Mouse (Mus musculus) adrenal gland, postnatal 25 days (tissue): ENCODE measurements at regions not wholly inside any gene's neighbourhood (a gene's known extent, or its start where the extent isn't known, plus 50 kb on each side); places are given as distances from the start of the nearest gene placed in this dataset.

Experiments
- DNase-seq: peaks from one replicate; pipeline ENCODE4 v3.0.0; 2021; ENCODE audit warnings: mixed read lengths

DNA sequence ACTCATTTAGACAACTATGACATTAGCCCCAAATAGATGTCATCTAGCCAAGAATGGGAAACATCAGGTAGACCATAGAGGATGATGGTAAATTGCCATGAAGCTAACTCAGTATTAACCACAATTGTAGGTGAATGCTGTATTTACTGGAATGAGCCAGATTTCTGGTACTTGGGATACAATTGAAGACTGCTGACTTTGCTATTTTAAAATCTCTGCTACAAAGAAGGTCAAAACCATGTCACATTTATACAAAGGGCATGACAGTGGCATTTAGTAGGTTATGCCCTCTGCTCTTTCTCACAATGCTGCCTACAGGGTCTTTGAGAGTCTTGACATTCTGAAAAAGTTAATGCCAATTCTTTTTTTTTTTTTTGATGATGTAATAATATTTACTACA lies 178.8 kb upstream of the 4930583I09Rik start:
- no peak for DNase-seq

GRCm38 (mm10) chr17:65000626-65001135 lies 164.8 kb upstream of the 4930583I09Rik start:
- no peak for DNase-seq

DNA sequence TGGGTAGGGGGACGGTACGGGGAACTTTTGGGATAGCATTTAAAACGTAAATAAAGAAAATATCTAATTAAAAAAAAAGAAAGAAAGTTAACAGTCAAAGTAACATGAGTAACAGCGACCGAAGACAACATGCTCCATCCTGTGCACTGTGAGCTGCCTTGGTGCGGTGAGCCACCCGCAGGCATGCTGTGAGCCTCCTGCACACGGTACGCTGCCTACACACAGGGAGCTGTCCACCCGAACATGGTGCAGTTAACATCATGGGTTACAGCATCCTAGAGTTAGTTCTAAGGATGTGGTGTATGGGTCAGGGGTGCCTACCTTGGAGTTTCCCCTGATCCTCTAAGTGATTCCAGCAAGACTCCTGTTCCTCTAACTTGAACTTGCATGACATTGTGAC lies 158.6 kb upstream of the 4930583I09Rik start:
- no peak for DNase-seq

DNA sequence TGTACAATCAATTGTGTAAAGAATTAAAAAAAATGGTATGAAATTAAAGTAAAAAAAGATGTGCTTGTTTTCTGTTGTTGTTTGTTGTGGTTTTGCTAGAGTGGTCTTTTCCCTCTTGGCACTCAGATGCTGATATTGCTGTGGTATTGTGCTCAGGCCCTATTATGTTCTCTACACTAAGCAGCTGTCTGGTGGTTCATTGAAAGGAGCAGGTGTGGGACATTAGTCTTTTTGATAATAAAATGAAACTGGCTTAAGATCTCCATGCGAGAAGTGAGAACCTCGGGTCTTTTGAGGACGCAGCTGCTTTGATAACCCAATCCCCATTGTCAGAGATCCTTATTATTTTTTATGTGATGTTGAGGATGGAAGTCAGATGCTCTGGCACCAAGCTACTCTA lies 155.4 kb upstream of the 4930583I09Rik start:
- no peak for DNase-seq

- no peak for DNase-seq
These were observed 148.6 kb upstream of the 4930583I09Rik start for GRCm38 (mm10) chr17:64984276-64985011.

DNA sequence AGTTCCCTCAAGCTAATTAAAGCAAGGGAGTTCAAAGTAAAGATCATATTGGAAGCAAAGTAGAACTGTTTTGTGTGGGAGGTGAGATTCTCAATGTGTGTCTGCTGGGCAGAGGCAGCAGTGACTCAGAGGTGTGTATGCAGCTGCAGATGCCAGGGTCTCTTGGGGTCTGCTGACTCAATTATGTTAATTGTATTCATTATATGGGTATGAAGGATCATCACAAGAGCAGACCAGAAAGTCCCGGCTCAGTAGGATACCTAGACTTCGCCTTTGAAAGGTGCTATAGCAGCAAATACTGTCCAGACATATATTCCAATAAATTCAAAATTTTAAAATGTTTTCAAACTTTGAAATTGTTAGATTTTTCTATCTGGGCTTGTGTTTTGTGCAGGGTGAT lies 147.6 kb upstream of the 4930583I09Rik start:
- DNase-seq = no peak

- DNase-seq = no peak
These were observed 128.3 kb upstream of the 4930583I09Rik start for GRCm38 (mm10) chr17:64964153-64964552.

GRCm38 (mm10) chr17:64961887-64962286 lies 126.0 kb upstream of the 4930583I09Rik start:
- no peak for DNase-seq

- DNase-seq = no peak
These were observed 121.6 kb upstream of the 4930583I09Rik start for GRCm38 (mm10) chr17:64957495-64957894.

DNA sequence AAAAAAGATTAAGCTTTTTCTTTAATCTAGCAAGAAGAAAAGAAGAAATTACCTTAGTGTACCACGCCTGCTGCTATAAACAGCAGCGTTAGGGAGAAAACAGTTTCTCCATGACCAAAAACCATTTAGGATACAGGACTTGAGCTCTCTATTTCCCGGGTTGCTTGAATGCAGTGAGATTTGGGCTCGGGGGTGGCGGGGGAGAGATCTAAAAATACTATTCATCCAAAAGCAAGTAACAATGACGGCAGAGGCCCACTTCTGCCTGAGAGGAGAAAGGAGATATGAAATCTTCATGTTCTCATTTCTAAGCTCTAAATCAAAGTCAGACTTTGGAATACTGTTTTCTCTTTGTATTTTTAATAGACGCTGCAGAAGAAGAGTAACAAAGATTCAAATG lies 120.6 kb upstream of the 4930583I09Rik start:
- DNase-seq = no peak

GRCm38 (mm10) chr17:64953275-64953674 lies 117.4 kb upstream of the 4930583I09Rik start:
- no peak for DNase-seq

DNA sequence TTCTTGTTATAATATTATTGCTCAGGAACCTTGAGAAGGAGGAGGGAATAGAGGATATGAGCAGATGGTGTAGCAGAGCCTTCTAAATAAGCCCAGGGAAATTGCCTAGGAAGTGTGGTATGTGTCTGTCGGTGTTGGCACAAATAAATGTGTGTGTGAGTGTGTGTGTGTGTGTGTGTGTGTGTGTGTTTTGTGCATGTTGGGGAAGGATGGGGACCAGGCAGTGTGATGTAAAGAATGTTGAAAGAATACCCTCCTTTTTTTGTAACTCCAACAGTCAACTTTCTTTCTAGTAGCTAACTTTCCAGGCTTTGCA lies 115.7 kb upstream of the 4930583I09Rik start:
- DNase-seq = no peak

DNA sequence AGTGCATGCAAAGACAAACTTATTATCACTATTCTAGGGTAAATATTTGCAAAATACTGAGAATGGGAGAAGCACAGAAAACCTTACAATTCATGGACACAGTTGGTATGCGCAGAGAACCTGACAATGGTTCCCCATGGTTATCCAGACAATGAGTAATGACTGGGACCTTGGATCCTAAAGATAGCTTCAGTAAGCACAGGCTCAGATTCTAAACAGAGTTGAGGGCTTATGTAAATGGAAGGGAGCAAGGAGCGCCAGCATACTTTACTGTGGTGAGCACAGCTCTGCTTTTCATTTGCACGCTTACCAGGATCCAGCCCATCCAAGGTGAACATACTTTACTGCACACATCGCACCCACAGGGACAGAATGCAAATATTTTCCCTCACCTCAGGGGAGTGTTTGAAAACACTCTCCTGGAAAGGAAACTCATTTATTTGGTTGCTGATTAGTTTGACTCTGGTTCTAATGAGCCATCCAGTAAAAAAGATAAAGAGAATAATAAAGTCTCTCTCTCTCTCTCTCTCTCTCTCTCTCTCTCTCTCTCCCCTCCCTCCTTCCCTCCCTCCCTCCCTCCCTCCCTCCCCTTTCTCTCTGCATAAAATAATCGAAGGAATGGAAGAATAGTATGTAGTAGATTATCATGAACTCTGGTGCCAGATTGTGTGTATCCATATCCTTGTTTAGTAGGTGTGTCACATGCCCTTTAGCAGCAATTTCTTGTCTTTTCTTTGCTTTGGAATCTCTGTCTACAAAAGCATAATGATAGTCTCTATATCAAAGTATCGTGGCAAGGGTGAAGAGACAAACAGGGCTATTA lies 115.1 kb upstream of the 4930583I09Rik start:
- DNase-seq = no peak

DNA sequence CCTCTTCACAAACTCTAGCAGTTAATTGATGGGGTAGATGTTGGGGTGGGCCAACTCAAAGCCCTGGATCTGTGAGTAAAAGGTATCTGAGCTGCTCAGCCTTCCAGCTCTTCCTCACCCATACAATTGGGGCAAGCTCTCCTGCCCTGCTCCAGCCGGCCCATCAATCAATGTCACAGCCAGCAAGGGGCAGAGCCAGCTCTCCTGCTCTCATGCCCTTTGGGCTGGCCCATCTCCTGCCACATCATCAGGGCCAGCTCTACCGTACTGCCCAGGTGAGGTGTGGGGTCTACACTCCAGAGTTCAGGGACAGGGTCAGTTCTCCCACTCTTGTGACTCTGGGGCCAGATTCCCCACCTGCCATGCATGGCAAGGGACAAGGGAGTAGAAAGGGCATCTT lies 107.3 kb upstream of the 4930583I09Rik start:
- no peak for DNase-seq

DNA sequence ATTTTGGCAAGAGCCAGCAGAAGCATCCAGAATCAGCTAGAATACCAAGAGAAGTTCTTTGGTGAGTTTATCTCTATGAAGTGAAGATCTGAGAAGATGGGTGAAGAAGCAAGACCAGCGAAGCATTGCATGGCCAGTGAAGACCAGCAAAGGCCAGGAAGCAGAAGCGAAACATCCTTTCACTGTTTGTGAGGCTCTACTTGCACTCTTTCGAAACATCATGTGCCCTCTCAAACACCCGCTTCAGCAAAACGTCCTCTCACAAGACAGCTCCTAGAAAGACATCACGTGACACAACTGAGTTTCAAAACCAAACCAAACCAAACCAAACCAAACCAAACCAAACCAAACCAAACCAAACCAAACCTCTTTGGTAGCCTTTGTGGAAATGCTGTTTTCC lies 105.7 kb upstream of the 4930583I09Rik start:
- DNase-seq = no peak

DNA sequence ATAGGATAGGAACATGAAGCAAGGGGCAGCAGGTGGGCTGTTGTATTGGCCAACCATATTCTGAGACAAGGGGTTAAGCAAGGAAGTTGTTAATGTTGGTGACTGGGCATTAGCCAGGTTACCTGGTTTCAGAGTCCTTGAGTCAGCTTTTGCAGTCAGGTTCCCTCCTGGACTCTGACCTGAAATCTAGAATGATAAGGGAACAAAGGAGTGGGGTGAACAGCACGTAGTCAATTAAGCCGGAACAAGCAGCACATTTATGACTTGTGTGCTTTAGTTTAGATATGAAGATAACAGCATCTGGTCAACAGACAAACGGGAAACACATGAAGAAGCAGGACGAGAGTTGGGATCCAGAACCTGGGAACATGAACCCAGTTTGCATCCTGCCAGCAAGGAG lies 99.8 kb upstream of the 4930583I09Rik start:
- no peak for DNase-seq

GRCm38 (mm10) chr17:64934411-64934810 lies 98.5 kb upstream of the 4930583I09Rik start:
- no peak for DNase-seq

- no peak for DNase-seq
These were observed 95.1 kb upstream of the 4930583I09Rik start for GRCm38 (mm10) chr17:64930816-64931428.

DNA sequence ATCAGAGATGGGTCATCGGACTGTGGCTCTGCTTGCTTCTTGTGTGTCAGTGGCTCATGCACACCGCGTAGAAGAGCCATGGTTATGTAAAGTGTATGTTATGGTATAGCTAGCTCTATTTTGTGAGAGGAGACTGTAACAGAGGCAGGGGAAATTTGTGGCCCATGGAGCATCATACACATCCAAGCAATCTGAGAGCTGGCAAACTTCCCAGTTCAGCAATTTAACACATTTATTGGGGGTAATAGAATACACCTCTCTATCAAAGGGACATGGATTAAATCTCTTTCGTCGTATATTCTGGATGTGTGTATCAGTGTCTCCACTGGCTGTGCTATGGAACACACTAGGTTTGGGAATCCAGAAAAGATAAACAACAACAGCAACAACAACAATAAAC lies 87.9 kb upstream of the 4930583I09Rik start:
- DNase-seq = no peak

- no peak for DNase-seq
These were observed 86.4 kb upstream of the 4930583I09Rik start for GRCm38 (mm10) chr17:64922235-64922634.

DNA sequence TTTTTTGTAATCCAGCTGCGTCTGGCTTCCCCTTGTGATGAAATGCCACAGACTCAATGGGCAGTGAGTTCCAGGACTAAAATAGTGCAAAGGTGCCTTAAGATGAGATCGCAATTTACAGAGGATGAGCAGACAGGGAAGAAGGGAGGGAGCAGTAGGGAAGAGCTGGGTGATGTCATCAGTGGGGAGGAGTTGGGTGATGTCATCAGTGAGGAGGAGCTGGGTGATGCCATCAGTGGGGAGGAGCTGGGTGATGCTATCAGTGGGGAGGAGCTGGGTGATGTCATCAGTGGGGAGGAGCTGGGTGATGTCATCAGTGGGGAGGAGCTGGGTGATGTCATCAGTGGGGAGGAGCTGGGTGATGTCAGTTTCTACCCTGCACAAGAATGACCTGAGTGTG lies 84.4 kb upstream of the 4930583I09Rik start:
- DNase-seq = no peak

DNA sequence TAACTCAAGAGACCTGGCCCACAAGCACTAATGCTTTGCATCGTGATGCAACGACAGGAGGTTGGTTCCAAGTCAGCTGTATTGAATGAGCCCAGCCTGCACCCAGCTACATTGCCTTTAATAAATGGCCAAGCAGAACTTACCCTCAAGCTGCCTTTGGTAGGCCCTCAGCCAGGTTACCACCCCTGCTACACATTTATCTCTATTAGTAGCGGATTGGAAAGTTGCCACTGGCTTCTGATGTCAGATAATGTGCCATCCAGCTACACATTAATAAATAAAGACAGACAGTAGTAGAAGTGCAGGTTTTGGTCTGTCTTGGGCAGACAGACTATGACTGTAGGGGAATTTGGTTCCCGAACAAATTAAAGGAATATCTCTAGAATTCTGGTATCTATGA lies 82.0 kb upstream of the 4930583I09Rik start:
- DNase-seq = no peak

- no peak for DNase-seq
These were observed 80.8 kb upstream of the 4930583I09Rik start for GRCm38 (mm10) chr17:64916657-64917056.
